Mouse (Mus musculus) adrenal gland, postnatal 0 days (tissue): ENCODE measurements around the gene Trp53bp2. TPM values are rescaled to one million over a fixed set of nuclear protein-coding genes. Genes with fewer than 3 reads are reported as not detected.

Experiments used
- polyA plus RNA-seq: library from polyadenylated mRNA; unstranded; fragments of >200 nt; fragmentation: Nextera tagmentation; extraction: Ambion mirVana; gene quantifications from 2 replicates; pipeline ENCODE4 v1.2.1, GENCODE M21; 2015

Gene Trp53bp2
- polyA plus RNA-seq, result 12.1 and 13.7 TPM in 2 replicates

GRCm38 (mm10) chr1:182408684-182409327 is at the start of gene Trp53bp2:
Gene Trp53bp2, plus strand, starts transcription at chr1:182409172.

Other genes starting within 250 kb of the Trp53bp2 start
- not detected in 2 replicates for gene Vmn1r1, start 244.7 kb upstream of the Trp53bp2 start, polyA plus RNA-seq
- 99.3 and 140 TPM in 2 replicates for gene Degs1, start 126.4 kb upstream of the Trp53bp2 start, polyA plus RNA-seq
- 9.1 and 12.7 TPM in 2 replicates for gene Fbxo28, start 67.5 kb upstream of the Trp53bp2 start, polyA plus RNA-seq
- 58.1 and 58.5 TPM in 2 replicates for gene Capn2, start 108.4 kb downstream of the Trp53bp2 start, polyA plus RNA-seq
- 0.30 TPM in 1 of 2 replicates, not detected in the other for gene Capn8, start 155.8 kb downstream of the Trp53bp2 start, polyA plus RNA-seq